Mouse (Mus musculus) midbrain, embryonic 16.5 days (tissue): Measurements from ENCODE around the gene Phf14. TPM values are rescaled to one million over a fixed set of nuclear protein-coding genes. Genes with fewer than 3 reads are reported as not detected.

Source experiments
- ATAC-seq: fragments of 200-750 bp; cut with Nextera tagmentation; 2 replicates; pipeline ENCODE4 v1.8.0; 2017; ENCODE audit warnings: moderate TSS enrichment
- H3K27ac ChIP-seq: fragments of 300-500 bp; sonication (generic); 2 replicates; pipeline ENCODE4 v1.5.1; 2014; ENCODE audit warnings: mild to moderate bottlenecking, low read length, mixed read lengths
- H3K27me3 ChIP-seq: fragments of 300-500 bp; sonication (generic); 2 replicates; pipeline ENCODE4 v1.6.1; 2014; ENCODE audit warnings: low read depth, low read length, mixed read lengths; ENCODE audit not compliant: control insufficient read depth, insufficient read depth
- H3K36me3 ChIP-seq: fragments of 300-500 bp; sonication (generic); 2 replicates; pipeline ENCODE4 v1.6.1; 2014; ENCODE audit warnings: mild to moderate bottlenecking, low read length, moderate library complexity, mixed read lengths; ENCODE audit not compliant: control insufficient read depth, insufficient read depth
- H3K4me1 ChIP-seq: fragments of 300-500 bp; sonication (generic); 2 replicates; pipeline ENCODE4 v1.6.1; 2014; ENCODE audit warnings: mild to moderate bottlenecking, low read length, mixed read lengths; ENCODE audit not compliant: control insufficient read depth, insufficient read depth
- H3K4me2 ChIP-seq: fragments of 300-500 bp; sonication (generic); 2 replicates; pipeline ENCODE4 v1.6.1; 2014; ENCODE audit warnings: mild to moderate bottlenecking, low read length, mixed read lengths
- H3K4me3 ChIP-seq: fragments of 300-500 bp; sonication (generic); 2 replicates; pipeline ENCODE4 v1.5.1; 2014; ENCODE audit warnings: low read depth, mild to moderate bottlenecking, low read length, moderate library complexity, mixed read lengths
- H3K9ac ChIP-seq: fragments of 300-500 bp; sonication (generic); 2 replicates; pipeline ENCODE4 v1.6.1; 2014; ENCODE audit warnings: low read depth, low read length, mixed read lengths
- H3K9me3 ChIP-seq: fragments of 300-500 bp; sonication (generic); replicated peaks from 2 replicates; pipeline ENCODE4 v1.6.1; 2014; ENCODE audit warnings: mild to moderate bottlenecking, low read length, mixed read lengths; ENCODE audit not compliant: control insufficient read depth, poor library complexity, severe bottlenecking
- WGBS: fragments of 180-500 bp; shearing (Covaris S2); extraction: QIAGEN DNeasy Blood & Tissue Kit; methylation state at CpG from one replicate; pipeline ENCODE4 v1.1.7; 2014; 5-methylcytosine and 5-hydroxymethylcytosine counted together
- polyA plus RNA-seq: library from polyadenylated mRNA; unstranded; fragments of >200 nt; fragmentation: Nextera tagmentation; extraction: Ambion mirVana; gene quantifications from 2 replicates; pipeline ENCODE4 v1.2.1, GENCODE M21; 2015

The Phf14 gene
- polyA plus RNA-seq, 1 experiment from 2014 or later = 81.2 TPM

DNA sequence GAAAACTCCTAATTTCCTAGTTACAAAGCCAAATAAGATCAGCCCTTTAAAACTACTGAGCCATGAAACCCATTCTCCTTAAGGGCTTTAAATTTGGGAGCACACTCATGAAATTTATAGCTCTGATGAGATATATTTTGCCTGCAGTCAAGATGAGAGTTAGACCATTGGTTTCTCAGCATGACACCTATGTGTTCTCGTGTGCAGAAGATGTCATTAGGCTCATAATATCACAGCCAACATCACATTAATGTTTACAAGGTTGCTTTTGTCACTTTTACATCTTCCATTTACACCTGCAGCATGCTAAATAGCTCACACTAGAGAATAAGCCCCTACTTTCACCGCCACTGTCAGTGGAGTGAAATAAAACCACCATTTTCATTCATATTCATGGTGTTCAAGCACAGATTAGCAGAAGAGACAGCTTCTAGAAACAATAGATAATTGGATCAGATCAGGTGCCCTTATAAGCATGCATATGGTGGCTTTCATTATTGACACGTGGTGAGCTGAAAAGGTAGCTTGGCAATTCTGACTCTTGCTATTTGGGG, 181.9 kb downstream of the Phf14 start:
- 27% methylated on average over 3 of the region's 3 CpGs for WGBS
- Histone ChIP-seq H3K36me3 (no peaks in the 10 kb centered on the region), H3K9ac (no peak overlapping the region), H3K4me1 (peaks cover 3% of the 10 kb centered on the region; the same call in 1 of the 2 replicates), H3K27ac (no peak overlapping the region), H3K9me3 (no peaks in the 10 kb centered on the region), H3K27me3 (no peaks in the 10 kb centered on the region), H3K4me3 (no peak overlapping the region), H3K4me2 (no peak overlapping the region)
- ATAC-seq = peak; percentile 68; the same call in 1 of the 2 replicates

DNA sequence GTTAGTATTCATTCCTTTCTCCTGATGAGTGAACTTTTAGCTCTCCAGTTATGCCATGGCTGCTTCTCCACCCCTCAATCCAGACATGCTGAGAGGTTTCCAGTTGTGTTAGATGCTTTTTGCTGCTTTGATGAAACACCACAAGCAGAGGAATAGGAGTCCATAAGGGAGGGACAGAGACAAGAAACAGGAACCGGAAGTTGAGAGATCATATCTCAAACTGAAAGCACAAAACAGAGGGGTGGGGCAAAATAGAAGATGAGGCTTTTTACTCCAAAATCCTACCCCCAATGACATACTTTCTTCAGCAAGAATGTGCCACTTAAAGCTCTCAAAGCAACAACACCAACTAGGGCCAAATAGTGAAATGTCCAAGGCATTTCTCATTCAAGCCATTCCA, 188.1 kb downstream of the Phf14 start:
- ATAC-seq = no peak
- no peak overlapping the region for H3K9ac ChIP-seq
- no peak overlapping the region for H3K4me3 ChIP-seq
- H3K27me3 ChIP-seq = no peaks in the 10 kb centered on the region
- no peaks in the 10 kb centered on the region for H3K4me1 ChIP-seq
- H3K9me3 ChIP-seq = no peaks in the 10 kb centered on the region
- H3K36me3 ChIP-seq = no peaks in the 10 kb centered on the region
- H3K27ac ChIP-seq = no peak overlapping the region
- 95% methylated on average over 1 of the region's 1 CpGs for WGBS
- H3K4me2 ChIP-seq = no peak overlapping the region

DNA sequence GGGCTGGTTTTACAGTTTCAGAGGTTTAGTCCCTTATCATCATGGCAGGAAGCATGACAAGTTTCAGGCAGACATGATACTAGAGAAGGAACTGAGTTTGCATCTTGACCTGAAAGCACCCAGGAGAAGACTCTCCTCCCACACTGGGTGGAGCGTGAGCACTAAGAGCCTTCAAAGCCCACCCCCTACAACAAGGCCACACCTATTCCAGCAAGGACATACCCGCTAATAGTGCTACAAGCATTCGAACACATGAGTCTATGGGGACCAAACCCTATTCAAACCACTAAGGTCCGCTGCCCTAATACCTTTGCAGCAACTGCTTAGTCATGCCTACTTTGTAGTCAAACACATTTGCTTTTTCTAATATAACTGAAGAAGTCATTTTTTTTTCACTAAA, 189.5 kb downstream of the Phf14 start:
- H3K4me1 ChIP-seq = no peaks in the 10 kb centered on the region
- no peaks in the 10 kb centered on the region for H3K27me3 ChIP-seq
- H3K4me2 ChIP-seq = peak overlapping the region; percentile 10; the same call in 1 of the 2 replicates
- H3K36me3 ChIP-seq = no peaks in the 10 kb centered on the region
- peak; percentile 70 for ATAC-seq
- H3K9ac ChIP-seq = no peak overlapping the region
- no peak overlapping the region for H3K27ac ChIP-seq
- WGBS = 38% methylated on average over 4 of the region's 4 CpGs
- H3K9me3 ChIP-seq = no peaks in the 10 kb centered on the region
- no peak overlapping the region for H3K4me3 ChIP-seq

DNA sequence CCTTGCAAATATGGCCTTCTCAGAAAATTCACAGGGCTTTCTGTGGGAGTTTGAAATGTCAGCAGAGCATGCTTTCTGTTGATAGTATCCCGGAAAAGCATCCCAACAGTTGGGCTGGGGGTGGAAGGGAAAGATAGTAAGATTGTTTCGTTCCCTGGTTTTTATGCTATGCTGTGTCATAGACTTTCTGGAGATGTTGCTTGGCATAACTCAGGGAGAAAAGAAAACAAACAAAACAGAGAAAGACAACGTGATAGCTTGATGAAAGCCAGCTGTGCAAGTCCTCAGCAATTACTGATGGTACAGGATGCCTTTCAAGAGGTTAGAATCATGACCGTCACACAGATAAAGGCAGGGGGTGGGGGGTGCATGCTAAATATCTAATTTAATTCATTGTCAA, 197.5 kb downstream of the Phf14 start:
- Histone ChIP-seq H3K4me3 (no peak overlapping the region), H3K27ac (no peak overlapping the region), H3K4me1 (no peaks in the 10 kb centered on the region), H3K36me3 (no peaks in the 10 kb centered on the region), H3K27me3 (no peaks in the 10 kb centered on the region), H3K9ac (no peak overlapping the region), H3K4me2 (no peak overlapping the region), H3K9me3 (no peaks in the 10 kb centered on the region)
- WGBS = 64% methylated on average over 4 of the region's 4 CpGs
- ATAC-seq = no peak

DNA sequence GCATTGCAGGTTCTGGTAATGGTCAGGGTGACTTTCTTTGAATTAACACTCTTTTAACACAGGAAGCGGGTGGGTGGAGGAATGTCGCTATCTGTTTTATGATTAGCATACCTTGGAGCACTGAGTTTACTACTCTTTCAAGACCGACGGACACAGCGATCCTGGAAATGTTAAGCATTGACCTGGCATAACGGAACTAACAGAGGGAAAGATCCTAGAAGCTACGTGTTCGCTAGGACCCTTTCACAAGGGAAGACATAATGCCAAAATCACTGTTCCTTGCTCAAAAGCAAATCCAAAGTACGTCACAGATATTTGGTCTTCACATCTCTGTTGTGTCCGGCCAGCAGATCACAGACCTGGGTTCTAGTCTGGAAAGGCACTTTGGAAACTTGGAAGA, 199.7 kb downstream of the Phf14 start:
- 70% methylated on average over 10 of the region's 10 CpGs for WGBS
- no peaks in the 10 kb centered on the region for H3K27me3 ChIP-seq
- no peaks in the 10 kb centered on the region for H3K4me1 ChIP-seq
- no peaks in the 10 kb centered on the region for H3K9me3 ChIP-seq
- no peak for ATAC-seq
- H3K36me3 ChIP-seq = no peaks in the 10 kb centered on the region
- H3K27ac ChIP-seq = no peak overlapping the region
- no peak overlapping the region for H3K4me2 ChIP-seq
- H3K9ac ChIP-seq = no peak overlapping the region
- no peak overlapping the region for H3K4me3 ChIP-seq

DNA sequence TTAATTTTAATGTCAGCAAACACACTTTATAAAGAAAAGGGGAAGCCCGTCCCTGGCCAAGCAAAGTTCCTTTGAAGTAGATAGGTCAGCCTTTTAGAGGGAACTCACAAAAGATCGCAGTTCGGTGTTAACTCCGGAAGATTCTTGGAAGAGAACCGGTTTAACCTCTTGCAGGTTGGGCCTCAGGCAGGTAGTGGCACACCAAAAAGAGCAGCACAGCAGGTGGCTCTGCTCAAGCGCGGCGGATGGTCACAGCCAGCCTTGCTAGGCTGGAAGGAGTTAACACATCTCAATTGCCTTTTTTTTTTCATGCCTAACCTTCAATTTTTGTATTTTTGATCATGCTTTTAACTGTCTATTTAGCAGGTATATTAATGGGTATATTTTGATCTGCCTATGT, 200.2 kb downstream of the Phf14 start:
- Histone ChIP-seq H3K9ac (no peak overlapping the region), H3K4me1 (no peaks in the 10 kb centered on the region), H3K4me3 (no peak overlapping the region), H3K9me3 (no peaks in the 10 kb centered on the region), H3K4me2 (no peak overlapping the region), H3K27ac (no peak overlapping the region), H3K27me3 (no peaks in the 10 kb centered on the region), H3K36me3 (no peaks in the 10 kb centered on the region)
- 22% methylated on average over 8 of the region's 8 CpGs for WGBS
- no peak for ATAC-seq

DNA sequence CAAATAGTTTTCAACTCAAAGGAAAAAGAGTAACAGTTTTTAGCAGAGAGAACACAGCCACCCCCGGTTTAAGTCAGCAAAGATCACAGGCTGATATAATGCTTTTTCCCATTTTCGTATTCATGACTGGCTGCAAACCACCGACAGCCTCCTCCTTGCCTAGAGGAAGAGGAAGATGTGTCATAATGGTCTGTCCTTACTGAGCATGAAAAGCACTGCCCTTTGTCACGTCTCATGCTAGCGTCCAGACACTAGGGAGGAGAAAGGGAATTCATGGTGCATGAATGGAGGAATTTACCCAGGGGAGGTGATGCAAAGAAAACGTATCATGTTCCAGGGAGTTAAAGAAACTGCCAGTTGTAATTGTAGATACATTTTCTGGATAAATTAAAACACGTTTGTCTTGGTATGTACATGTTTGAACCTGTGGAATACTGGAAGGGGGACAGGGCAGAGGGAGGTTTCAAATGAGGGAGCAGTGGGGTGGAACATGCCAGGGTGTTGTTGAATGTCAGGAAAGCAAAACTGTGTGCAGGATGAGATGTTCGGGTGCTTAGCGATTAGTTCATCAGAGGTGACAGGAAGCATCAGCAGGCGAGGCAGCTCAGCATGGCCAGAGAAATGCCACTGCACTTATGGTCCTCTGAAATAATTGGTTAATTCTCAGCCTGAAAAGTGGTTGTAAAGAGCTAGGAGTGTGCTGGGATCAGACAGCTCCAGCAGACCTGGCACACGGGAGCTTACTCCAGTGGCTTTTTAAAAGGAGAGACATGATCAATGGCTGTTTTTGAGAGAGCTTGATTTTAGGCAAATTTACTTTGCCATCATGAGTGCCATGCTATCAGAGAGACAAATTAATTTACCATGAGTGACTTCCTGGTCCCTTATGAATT, 209.6 kb downstream of the Phf14 start:
- no peaks in the 10 kb centered on the region for H3K36me3 ChIP-seq
- no peak overlapping the region for H3K9ac ChIP-seq
- H3K4me2 ChIP-seq = peak overlapping the region; percentile 24; the same call in 1 of the 2 replicates
- peak overlapping the region; percentile 32; the same call in 1 of the 2 replicates for H3K27ac ChIP-seq
- H3K9me3 ChIP-seq = no peaks in the 10 kb centered on the region
- peak; percentile 56 for ATAC-seq
- no peak overlapping the region for H3K4me3 ChIP-seq
- 31% methylated on average over 11 of the region's 11 CpGs for WGBS
- no peaks in the 10 kb centered on the region for H3K27me3 ChIP-seq
- H3K4me1 ChIP-seq = peaks cover 16% of the 10 kb centered on the region

DNA sequence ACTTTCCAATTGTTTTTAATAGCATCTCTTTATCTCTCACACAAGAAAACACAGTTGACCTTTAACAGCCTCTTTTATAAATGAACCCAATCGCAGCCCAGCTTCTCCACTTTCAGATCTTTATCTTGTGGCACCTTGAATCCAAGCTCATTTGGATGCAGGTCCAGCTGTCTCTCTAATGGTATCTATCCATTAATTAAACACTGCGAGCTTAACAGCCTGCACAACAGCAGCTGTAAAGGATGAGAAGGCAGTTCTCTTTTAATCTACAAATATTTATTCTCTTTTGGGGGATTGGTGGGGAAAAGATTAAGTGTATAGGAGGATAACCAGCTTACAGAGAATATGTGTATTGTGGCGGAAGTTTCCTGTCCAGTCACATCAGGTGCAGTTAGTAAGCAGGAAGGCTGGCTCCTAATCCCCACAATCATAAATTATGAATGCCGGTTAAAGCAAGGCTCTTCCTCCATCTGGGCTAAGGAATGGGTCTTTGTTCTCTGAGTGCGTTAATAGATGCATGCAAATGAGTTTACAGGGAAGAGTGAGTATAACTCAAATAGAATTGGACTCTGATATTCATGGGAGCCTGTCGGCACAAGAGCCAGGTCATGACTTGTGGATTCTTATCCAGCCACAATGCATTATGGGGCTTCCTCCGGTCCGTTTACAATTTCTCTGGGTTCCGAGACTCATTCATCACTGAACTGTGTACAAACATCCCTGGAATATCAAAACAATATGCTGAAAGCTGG, 210.4 kb downstream of the Phf14 start:
- 18% methylated on average over 9 of the region's 9 CpGs for WGBS
- Histone ChIP-seq H3K4me2 (peak overlapping the region; percentile 46), H3K4me1 (peaks cover 16% of the 10 kb centered on the region), H3K27me3 (no peaks in the 10 kb centered on the region), H3K36me3 (no peaks in the 10 kb centered on the region), H3K27ac (peak overlapping the region; percentile 61), H3K9ac (peak overlapping the region; percentile 31; the same call in 1 of the 2 replicates), H3K9me3 (no peaks in the 10 kb centered on the region), H3K4me3 (peak overlapping the region; percentile 10; the same call in 1 of the 2 replicates)
- peak; percentile 76 for ATAC-seq

DNA sequence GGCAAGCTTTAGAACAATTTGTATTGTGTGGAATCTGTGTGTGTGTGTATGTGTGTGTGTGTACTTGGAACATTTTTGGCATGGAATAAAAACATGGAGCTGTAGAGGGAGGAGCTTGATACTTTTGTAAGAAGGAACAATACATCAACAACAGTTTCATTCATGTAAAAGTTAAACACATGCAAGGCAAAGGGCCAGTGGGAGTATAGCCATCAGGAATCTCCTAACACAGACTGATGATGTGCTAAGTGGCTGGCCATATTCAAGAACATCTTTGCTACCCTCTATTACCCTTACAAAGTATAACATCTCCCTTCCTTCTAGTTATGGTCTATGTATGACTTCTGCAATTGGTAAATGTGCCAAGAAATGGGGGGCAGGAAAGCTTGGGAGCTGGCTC, 215.2 kb downstream of the Phf14 start:
- ATAC-seq = no peak
- Histone ChIP-seq H3K27ac (no peak overlapping the region), H3K9ac (no peak overlapping the region), H3K4me1 (peaks cover 11% of the 10 kb centered on the region), H3K4me3 (no peak overlapping the region), H3K9me3 (no peaks in the 10 kb centered on the region), H3K4me2 (no peak overlapping the region), H3K27me3 (no peaks in the 10 kb centered on the region), H3K36me3 (no peaks in the 10 kb centered on the region)
